Mouse (Mus musculus) CH12.LX (cell line): Measurements from ENCODE around the gene Syne4.

Experiments used
- CTCF ChIP-seq, 2 experiments: IDR thresholded peaks in 1 of 2; conservative IDR thresholded peaks in 1 of 2; 2 replicates each; pipeline ENCODE4 v1.5.1; 2011 to 2012; ENCODE audit warnings: low read depth in 2 of 2, low read length in 2 of 2, improper control_type of control experiment in 1 of 2, inconsistent platforms in 1 of 2, mild to moderate bottlenecking in 1 of 2, moderate library complexity in 1 of 2
- HCFC1 ChIP-seq: IDR thresholded peaks from 2 replicates; pipeline ENCODE4 v1.6.1; 2012; ENCODE audit warnings: low read depth, mild to moderate bottlenecking, inconsistent platforms, low read length, improper control_type of control experiment
- MAZ ChIP-seq: IDR thresholded peaks from 2 replicates; pipeline ENCODE4 v1.6.1; 2012; ENCODE audit warnings: low read depth, mild to moderate bottlenecking, inconsistent platforms, low read length, improper control_type of control experiment, moderate library complexity
- MYC ChIP-seq: IDR thresholded peaks from 2 replicates; pipeline ENCODE4 v1.6.1; 2011; ENCODE audit warnings: low read depth, mild to moderate bottlenecking, improper control_type of control experiment, low read length
- RCOR1 ChIP-seq: conservative IDR thresholded peaks from 2 replicates; pipeline ENCODE4 v1.6.1; 2012; ENCODE audit warnings: low read depth, mild to moderate bottlenecking, inconsistent platforms, low read length, improper control_type of control experiment
- USF2 ChIP-seq: conservative IDR thresholded peaks from 2 replicates; pipeline ENCODE4 v1.6.1; 2011; ENCODE audit warnings: low read depth, low read length, improper control_type of control experiment
- ZC3H11A ChIP-seq: IDR thresholded peaks from 2 replicates; pipeline ENCODE4 v1.6.1; 2012; ENCODE audit warnings: low read depth, mild to moderate bottlenecking, inconsistent platforms, low read length, improper control_type of control experiment

DNA sequence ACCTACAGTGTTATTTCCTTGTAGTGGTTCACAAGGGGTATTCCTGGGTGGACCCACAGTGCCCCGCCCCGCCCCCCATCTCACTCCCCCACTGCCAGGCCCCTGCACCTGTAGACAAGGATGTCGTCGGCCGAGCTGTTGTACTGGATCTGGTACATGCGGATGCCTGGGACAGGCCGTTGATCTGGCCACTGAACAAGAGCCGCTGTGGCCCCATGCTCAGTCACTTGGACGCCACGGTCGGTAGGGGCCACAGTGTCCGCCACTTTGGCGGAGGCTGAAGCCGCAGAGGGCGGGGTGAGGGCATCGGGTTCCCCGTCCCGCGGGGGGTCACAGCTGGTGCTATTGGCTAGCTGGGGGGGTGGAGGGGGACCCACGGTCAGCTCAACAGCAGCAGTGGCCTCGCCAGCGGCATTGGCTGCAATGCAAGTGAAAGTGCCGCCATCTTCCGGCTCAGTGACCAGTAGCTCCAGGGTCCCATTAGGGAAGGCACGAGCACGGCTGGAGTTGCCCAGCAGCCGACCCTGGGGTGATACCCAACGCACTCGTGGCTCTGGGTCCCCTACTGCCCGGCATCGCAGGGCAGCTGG lies 44.8 kb downstream of the Syne4 start:
- no peak for TF ChIP-seq HCFC1
- no peak for TF ChIP-seq USF2
- no peak for TF ChIP-seq ZC3H11A
- TF ChIP-seq MAZ: no peak
- TF ChIP-seq RCOR1: no peak
- TF ChIP-seq CTCF (conservative IDR thresholded peaks at IDR 0.05 in 1 of 2, IDR thresholded peaks at IDR 0.05 in 1 of 2; ENCODE audit: low read depth in 2 of 2, low read length in 2 of 2): no peak
- no peak for TF ChIP-seq MYC
